12 mouse cellular contexts compared by ENCODE assay signal in the genomic region with DNA sequence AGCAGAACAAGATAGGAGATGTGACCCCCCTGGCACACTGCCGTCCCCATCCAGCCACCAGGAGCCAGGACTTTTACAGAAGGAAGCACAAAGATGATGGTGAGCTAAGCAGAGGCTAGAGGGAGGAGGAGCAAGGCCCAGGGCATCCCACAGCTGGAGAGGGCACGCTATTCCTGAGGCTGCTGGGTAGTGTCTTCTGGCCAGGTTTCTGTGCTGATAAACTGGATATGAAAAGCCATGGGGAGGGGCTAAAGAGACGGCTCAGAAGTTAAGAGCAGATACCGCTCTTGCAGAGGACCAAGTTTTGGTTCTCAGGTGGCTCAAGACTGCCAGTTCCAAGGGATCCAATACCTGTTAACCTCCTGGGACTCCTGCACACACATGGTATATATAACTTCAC.
DNase-seq lines count a peak whose midpoint lies in the region; ATAC-seq lines count a peak whose summit lies in the region.
"Had no signal": no experiment of that assay in that cellular context is flagged by ENCODE, and none has a peak within 500 bp of the region (broad histone marks: within the 10 kb centered on the region; RNA-seq: fewer than 3 reads in every experiment).

No protein-coding gene starts in this region.

- H3K4me2 ChIP-seq in lung, embryonic 16.5 days (ENCODE audit: low read depth, low read length): 0 out of 2 replicates have a peak overlapping the region, but pooled peaks have one; percentile 3
- peak overlapping the region; percentile 5; the same call in 1 of the 2 replicates for H3K4me2 ChIP-seq in embryonic facial prominence, embryonic 12.5 days (replicated peaks)
- peak overlapping the region; percentile 26; the same call in 1 of the 2 replicates for H3K4me2 ChIP-seq in stomach, embryonic 14.5 days (replicated peaks; ENCODE audit: low read depth, low read length)
- H3K4me2 ChIP-seq: lung, embryonic 14.5 days had no signal

- H3K4me3 ChIP-seq in lung, embryonic 16.5 days (ENCODE audit: low read length): no peak overlapping the region
- H3K4me3 ChIP-seq in embryonic facial prominence, embryonic 12.5 days: no peak overlapping the region
- no peak overlapping the region for H3K4me3 ChIP-seq in stomach, embryonic 14.5 days (ENCODE audit: low read depth, low read length)
- H3K4me3 ChIP-seq: hindbrain, embryonic 10.5 days had no signal

- H3K4me1 ChIP-seq in lung, embryonic 16.5 days (replicated peaks; ENCODE audit: control insufficient read depth, insufficient read depth, low read length): peaks cover 31% of the 10 kb centered on the region
- peaks cover 42% of the 10 kb centered on the region for H3K4me1 ChIP-seq in embryonic facial prominence, embryonic 12.5 days
- peaks cover 25% of the 10 kb centered on the region for H3K4me1 ChIP-seq in stomach, embryonic 14.5 days (ENCODE audit: control insufficient read depth, insufficient read depth, low read length)

- no peak for DNase-seq in lung, adult 18-20 months
- DNase-seq in NIH3T3 (ENCODE audit: low read depth): peak; percentile 3
- DNase-seq in adipocyte (ENCODE audit: low spot score): no peak
- DNase-seq: kidney, adult 2 months; layer of hippocampus, postnatal 36 days; thymus, adult 2 months had no signal

- ATAC-seq in lung, embryonic 16.5 days (ENCODE audit: low read depth): no peak
- ATAC-seq in embryonic facial prominence, embryonic 12.5 days (ENCODE audit: insufficient number of reproducible peaks, insufficient read depth, low FRiP score, low TSS enrichment): no peak
- ATAC-seq in stomach, embryonic 14.5 days (ENCODE audit: insufficient number of reproducible peaks, insufficient read depth, low FRiP score, low read depth): no peak
- no peak for ATAC-seq in inflammation-experienced regulatory T-cells, adult 6 months

- H3K27ac ChIP-seq in lung, embryonic 16.5 days (ENCODE audit: low read length): no peak overlapping the region
- H3K27ac ChIP-seq in embryonic facial prominence, embryonic 12.5 days: peak overlapping the region; percentile 64
- no peak overlapping the region for H3K27ac ChIP-seq in stomach, embryonic 14.5 days (ENCODE audit: low read length)
- H3K27ac ChIP-seq: hindbrain, embryonic 10.5 days had no signal

- 40% methylated on average over 4 of the region's 4 CpGs for WGBS in lung, embryonic 16.5 days
- 36% methylated on average over 4 of the region's 4 CpGs for WGBS in embryonic facial prominence, embryonic 12.5 days
- 41% methylated on average over 4 of the region's 4 CpGs for WGBS in stomach, embryonic 14.5 days

- H3K9ac ChIP-seq in lung, embryonic 16.5 days (ENCODE audit: low read length): no peak overlapping the region
- H3K9ac ChIP-seq in embryonic facial prominence, embryonic 12.5 days: no peak overlapping the region
- H3K9ac ChIP-seq in stomach, embryonic 14.5 days (replicated peaks; ENCODE audit: low read depth, low read length): no peak overlapping the region
- H3K9ac ChIP-seq: lung, embryonic 14.5 days had no signal

- no peaks in the 10 kb centered on the region for H3K27me3 ChIP-seq in lung, embryonic 16.5 days (ENCODE audit: control insufficient read depth, insufficient read depth, low read depth, low read length)
- H3K27me3 ChIP-seq in embryonic facial prominence, embryonic 12.5 days: no peaks in the 10 kb centered on the region
- no peaks in the 10 kb centered on the region for H3K27me3 ChIP-seq in stomach, embryonic 14.5 days (ENCODE audit: control insufficient read depth, insufficient read depth, low read length)

- no peaks in the 10 kb centered on the region for H3K36me3 ChIP-seq in lung, embryonic 16.5 days (ENCODE audit: control insufficient read depth, insufficient read depth, low read length)
- no peaks in the 10 kb centered on the region for H3K36me3 ChIP-seq in embryonic facial prominence, embryonic 12.5 days
- H3K36me3 ChIP-seq in stomach, embryonic 14.5 days (ENCODE audit: control insufficient read depth, insufficient read depth, low read length): no peaks in the 10 kb centered on the region
- H3K36me3 ChIP-seq: hindbrain, embryonic 10.5 days had no signal

- H3K9me3 ChIP-seq in lung, embryonic 16.5 days (ENCODE audit: control insufficient read depth, low read length): no peaks in the 10 kb centered on the region
- no peaks in the 10 kb centered on the region for H3K9me3 ChIP-seq in embryonic facial prominence, embryonic 12.5 days
- H3K9me3 ChIP-seq in stomach, embryonic 14.5 days (ENCODE audit: control insufficient read depth, low read depth, low read length): no peaks in the 10 kb centered on the region
- H3K9me3 ChIP-seq: hindbrain, embryonic 10.5 days had no signal
